8 mouse cellular contexts compared by ENCODE assay signal in the genomic region with DNA sequence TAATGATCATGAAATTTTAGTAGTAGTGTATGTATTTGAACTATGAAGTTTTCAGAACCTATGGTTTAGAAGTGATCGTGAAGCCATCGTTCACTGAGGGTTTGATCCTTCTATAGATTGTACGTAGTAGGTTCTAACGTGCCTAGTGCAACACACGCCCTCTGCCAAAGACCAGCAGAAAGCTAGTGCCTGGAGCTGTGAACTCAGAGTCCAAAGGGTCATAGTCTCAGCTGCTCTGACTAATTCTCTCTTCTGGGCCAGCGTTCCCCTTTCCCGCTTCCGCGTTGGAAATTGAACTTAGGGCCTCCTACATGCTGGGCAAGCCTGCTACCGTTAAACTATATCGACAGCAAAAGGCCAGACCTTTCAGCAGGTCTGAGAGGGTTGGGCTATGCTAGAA. TPM values are rescaled to one million over a fixed set of nuclear protein-coding genes. Genes with fewer than 3 reads are reported as not detected.
DNase-seq lines count a peak whose midpoint lies in the region; ATAC-seq lines count a peak whose summit lies in the region.

No protein-coding gene starts in this region.

- H3K9me3 ChIP-seq in heart, embryonic 10.5 days: no peaks in the 10 kb centered on the region
- no peaks in the 10 kb centered on the region for H3K9me3 ChIP-seq in kidney, embryonic 15.5 days (replicated peaks)
- H3K9me3 ChIP-seq in midbrain, embryonic 11.5 days (ENCODE audit: control insufficient read depth, low read length): no peaks in the 10 kb centered on the region

- WGBS in heart, embryonic 10.5 days: 10% methylated on average over 11 of the region's 11 CpGs
- WGBS in kidney, embryonic 15.5 days: 14% methylated on average over 11 of the region's 11 CpGs
- WGBS in midbrain, embryonic 11.5 days: 6% methylated on average over 11 of the region's 11 CpGs

- no peaks in the 10 kb centered on the region for H3K27me3 ChIP-seq in heart, embryonic 10.5 days (ENCODE audit: insufficient read depth, poor library complexity, severe bottlenecking)
- peaks cover 11% of the 10 kb centered on the region; the same call in 1 of the 2 replicates for H3K27me3 ChIP-seq in kidney, embryonic 15.5 days
- H3K27me3 ChIP-seq in midbrain, embryonic 11.5 days (ENCODE audit: control insufficient read depth, insufficient read depth, low read length): peaks cover 2% of the 10 kb centered on the region; the same call in 1 of the 2 replicates

- H3K36me3 ChIP-seq in heart, embryonic 10.5 days: no peaks in the 10 kb centered on the region
- H3K36me3 ChIP-seq in kidney, embryonic 15.5 days: no peaks in the 10 kb centered on the region
- H3K36me3 ChIP-seq in midbrain, embryonic 11.5 days (ENCODE audit: control insufficient read depth, insufficient read depth, low read length): no peaks in the 10 kb centered on the region

- peaks cover 40% of the 10 kb centered on the region for H3K4me1 ChIP-seq in heart, embryonic 10.5 days
- peaks cover 21% of the 10 kb centered on the region for H3K4me1 ChIP-seq in kidney, embryonic 15.5 days
- H3K4me1 ChIP-seq in midbrain, embryonic 11.5 days (ENCODE audit: control insufficient read depth, insufficient read depth, low read length): peaks cover 4% of the 10 kb centered on the region; the same call in 1 of the 2 replicates

- peak overlapping the region; percentile 87 for H3K4me3 ChIP-seq in heart, embryonic 10.5 days
- peak overlapping the region; percentile 77; the same call in 1 of the 2 replicates for H3K4me3 ChIP-seq in kidney, embryonic 15.5 days (replicated peaks)
- H3K4me3 ChIP-seq in midbrain, embryonic 11.5 days (ENCODE audit: low read depth, low read length): no peak overlapping the region

- peak overlapping the region; percentile 90 for H3K4me2 ChIP-seq in kidney, embryonic 15.5 days
- H3K4me2 ChIP-seq in midbrain, embryonic 11.5 days: peak overlapping the region; percentile 58; the same call in 1 of the 2 replicates

- peak overlapping the region; percentile 92 for H3K9ac ChIP-seq in kidney, embryonic 15.5 days
- no peak overlapping the region; the same call in 1 of the 2 replicates for H3K9ac ChIP-seq in midbrain, embryonic 11.5 days (ENCODE audit: low read length)

- peak; percentile 29 for DNase-seq in embryo, embryonic 9.5 days (ENCODE audit: extremely low spot score)
- no peak for DNase-seq in heart, embryonic 10.5 days (ENCODE audit: low spot score)
- DNase-seq in midbrain, embryonic 11.5 days (ENCODE audit: low spot score, missing footprints): peak; percentile 88
- no peak for DNase-seq in urinary bladder, postnatal 25 days (ENCODE audit: low spot score)
- no peak for DNase-seq in urinary bladder, postnatal 10 days (ENCODE audit: low spot score)
- no peak for DNase-seq in adrenal gland, postnatal 25 days

- peak overlapping the region; percentile 98 for H3K27ac ChIP-seq in heart, embryonic 10.5 days
- H3K27ac ChIP-seq in kidney, embryonic 15.5 days: peak overlapping the region; percentile 98
- no peak overlapping the region for H3K27ac ChIP-seq in midbrain, embryonic 11.5 days (ENCODE audit: low read depth, low read length)

- ATAC-seq in kidney, embryonic 15.5 days (replicated peaks; ENCODE audit: low FRiP score): no peak
- ATAC-seq in midbrain, embryonic 11.5 days (ENCODE audit: low FRiP score): no peak
- no peak for ATAC-seq in megakaryocyte progenitor cell, adult 5-6 weeks (replicated peaks; ENCODE audit: poor library complexity)

RNA-seq across cellular contexts. Expression of gene Sbf2, which starts 1.1 kb away (rescaled TPM):
- 28.6 and 33.4 TPM in 2 replicates for polyA plus RNA-seq in heart, embryonic 10.5 days (2016; fragmentation: Nextera tagmentation; extraction: Ambion mirVana)
- 38.5 and 38.9 TPM in 2 replicates for polyA plus RNA-seq in kidney, embryonic 15.5 days (2015; fragmentation: Nextera tagmentation; extraction: Ambion mirVana)
- polyA plus RNA-seq in midbrain, embryonic 11.5 days (2014; fragmentation: Nextera tagmentation; extraction: Ambion mirVana): 34.6 and 35.9 TPM in 2 replicates
- 1.6 and 2.3 TPM in 2 replicates for total RNA-seq in megakaryocyte progenitor cell, adult 5-6 weeks (2015)
- 0.44 and 0.46 TPM in 2 replicates for total RNA-seq in megakaryocyte progenitor cell, adult 5-6 weeks (2017)
- total RNA-seq in adrenal gland, postnatal 25 days (2021): 37.3 and 57.0 TPM in 2 replicates

RNA-seq across cellular contexts. Expression of gene Adm, which starts 11.7 kb away (rescaled TPM):
- polyA plus RNA-seq in heart, embryonic 10.5 days (2016; fragmentation: Nextera tagmentation; extraction: Ambion mirVana): 9.3 and 13.1 TPM in 2 replicates
- polyA plus RNA-seq in kidney, embryonic 15.5 days (2015; fragmentation: Nextera tagmentation; extraction: Ambion mirVana): 9.9 and 12.5 TPM in 2 replicates
- 4.6 and 5.4 TPM in 2 replicates for polyA plus RNA-seq in midbrain, embryonic 11.5 days (2014; fragmentation: Nextera tagmentation; extraction: Ambion mirVana)
- not detected in 2 replicates for total RNA-seq in megakaryocyte progenitor cell, adult 5-6 weeks (2015)
- total RNA-seq in megakaryocyte progenitor cell, adult 5-6 weeks (2017): not detected in 2 replicates
- total RNA-seq in adrenal gland, postnatal 25 days (2021): 12.6 and 20.1 TPM in 2 replicates

Comparison
In these comparisons a context has a peak if more than half of its experiments do, and no peak if none do; other contexts are left out.
1. DNase-seq: peak in embryo, embryonic 9.5 days (single experiment) and midbrain, embryonic 11.5 days (single experiment); none in heart, embryonic 10.5 days (single experiment), urinary bladder, postnatal 25 days (single experiment), urinary bladder, postnatal 10 days (single experiment) and adrenal gland, postnatal 25 days (single experiment).